Comparison of ENCODE assay signal across 19 mouse cellular contexts in the genomic region with DNA sequence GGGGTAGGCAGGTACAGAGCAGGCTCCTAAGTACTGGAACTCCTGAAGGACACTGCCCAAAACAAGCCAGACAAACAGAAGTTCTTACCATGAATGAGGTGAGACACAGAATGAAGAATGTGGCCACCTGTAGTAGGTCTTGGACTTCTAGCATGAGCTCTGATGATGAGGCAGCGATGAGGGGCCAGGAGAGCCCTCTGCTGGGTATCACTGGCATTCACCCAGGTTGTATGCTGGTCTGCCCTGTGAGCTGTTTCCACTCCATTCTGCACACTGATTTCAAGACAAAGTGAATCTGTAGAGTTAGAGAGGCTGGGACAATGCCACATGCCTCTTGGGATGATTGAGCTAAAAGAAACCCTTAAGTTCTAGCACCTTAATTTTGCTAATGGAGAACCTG.
DNase-seq lines count a peak whose midpoint lies in the region; ATAC-seq and TF ChIP-seq lines count a peak whose summit lies in the region.
"Had no signal": no experiment of that assay in that cellular context is flagged by ENCODE, and none has a peak within 500 bp of the region (broad histone marks: within the 10 kb centered on the region; RNA-seq: fewer than 3 reads in every experiment).

No protein-coding gene starts in this region.

- H3K27me3 ChIP-seq in kidney, postnatal 0 days (ENCODE audit: insufficient read depth, low read length) = no peaks in the 10 kb centered on the region
- no peaks in the 10 kb centered on the region for H3K27me3 ChIP-seq in midbrain, postnatal 0 days (ENCODE audit: insufficient read depth, low read length)
- H3K27me3 ChIP-seq in midbrain, embryonic 15.5 days (replicated peaks) = no peaks in the 10 kb centered on the region
- H3K27me3 ChIP-seq: heart, embryonic 15.5 days; lung, embryonic 15.5 days; neural tube, embryonic 12.5 days had no signal

- H3K4me1 ChIP-seq in kidney, postnatal 0 days (replicated peaks; ENCODE audit: insufficient read depth, low read length) = no peaks in the 10 kb centered on the region
- no peaks in the 10 kb centered on the region for H3K4me1 ChIP-seq in midbrain, postnatal 0 days (ENCODE audit: insufficient read depth, low read length)
- H3K4me1 ChIP-seq in midbrain, embryonic 15.5 days = peaks cover 5% of the 10 kb centered on the region
- H3K4me1 ChIP-seq: limb, embryonic 10.5 days; neural tube, embryonic 12.5 days had no signal

- H3K9ac ChIP-seq in kidney, postnatal 0 days (ENCODE audit: low read depth, low read length) = no peak overlapping the region
- no peak overlapping the region for H3K9ac ChIP-seq in midbrain, postnatal 0 days (replicated peaks; ENCODE audit: low read length, poor library complexity, severe bottlenecking)
- H3K9ac ChIP-seq in midbrain, embryonic 15.5 days = no peak overlapping the region
- H3K9ac ChIP-seq: heart, embryonic 15.5 days; lung, embryonic 15.5 days; neural tube, embryonic 12.5 days had no signal

- ATAC-seq in cerebellum, adult (ENCODE audit: insufficient number of reproducible peaks, low FRiP score, low TSS enrichment) = no peak
- ATAC-seq in kidney, postnatal 0 days (replicated peaks; ENCODE audit: low FRiP score, low read depth) = no peak
- ATAC-seq in midbrain, postnatal 0 days (ENCODE audit: low FRiP score) = no peak
- ATAC-seq in midbrain, embryonic 15.5 days (replicated peaks) = no peak
- ATAC-seq: forebrain, embryonic 14.5 days; inflammation-experienced regulatory T-cells, adult 6 months had no signal

- H3K4me3 ChIP-seq in kidney, postnatal 0 days (replicated peaks; ENCODE audit: low read depth, low read length) = no peak overlapping the region
- no peak overlapping the region for H3K4me3 ChIP-seq in midbrain, postnatal 0 days (ENCODE audit: low read depth, low read length)
- no peak overlapping the region for H3K4me3 ChIP-seq in midbrain, embryonic 15.5 days
- H3K4me3 ChIP-seq: heart, embryonic 15.5 days; limb, embryonic 10.5 days; lung, embryonic 15.5 days; neural tube, embryonic 12.5 days had no signal

- no peaks in the 10 kb centered on the region for H3K9me3 ChIP-seq in kidney, postnatal 0 days (replicated peaks; ENCODE audit: low read length)
- no peaks in the 10 kb centered on the region for H3K9me3 ChIP-seq in midbrain, postnatal 0 days (ENCODE audit: low read length)
- H3K9me3 ChIP-seq in midbrain, embryonic 15.5 days = no peaks in the 10 kb centered on the region
- H3K9me3 ChIP-seq: heart, embryonic 15.5 days; limb, embryonic 10.5 days; lung, embryonic 15.5 days; neural tube, embryonic 12.5 days had no signal

- no peak overlapping the region for H3K4me2 ChIP-seq in kidney, postnatal 0 days (ENCODE audit: low read length)
- no peak overlapping the region for H3K4me2 ChIP-seq in midbrain, postnatal 0 days (ENCODE audit: low read depth, low read length, poor library complexity, severe bottlenecking)
- H3K4me2 ChIP-seq in midbrain, embryonic 15.5 days = no peak overlapping the region
- H3K4me2 ChIP-seq: heart, embryonic 15.5 days; liver, embryonic 11.5 days; lung, embryonic 15.5 days; neural tube, embryonic 12.5 days had no signal

- 88% methylated on average over 1 of the region's 1 CpGs for whole genome bisulfite sequencing in kidney, postnatal 0 days
- WGBS in midbrain, postnatal 0 days = 88% methylated on average over 1 of the region's 1 CpGs
- WGBS in midbrain, embryonic 15.5 days = 77% methylated on average over 1 of the region's 1 CpGs

- peak; percentile 60 for TF ChIP-seq CTCF in kidney, postnatal 0 days (IDR thresholded peaks at IDR 0.05; ENCODE audit: low read depth)
- TF ChIP-seq CTCF in midbrain, postnatal 0 days (IDR thresholded peaks at IDR 0.05) = peak; percentile 42
- peak; percentile 29; the same call in 1 of the 2 replicates for TF ChIP-seq CTCF in brain, embryonic 14.5 days (IDR thresholded peaks at IDR 0.05; ENCODE audit: borderline replicate concordance, extremely low read depth, insufficient read depth, insufficient read length)

- peak; percentile 62 to 69 for DNase-seq in cerebellum, postnatal 10 days
- no peak for DNase-seq in kidney, postnatal 0 days (ENCODE audit: low spot score)
- DNase-seq in kidney, adult 9 months = no peak
- DNase-seq in midbrain, postnatal 0 days (ENCODE audit: low spot score) = peak; percentile 41
- no peak for DNase-seq in brain, embryonic 14.5 days (ENCODE audit: low read depth)
- DNase-seq in urinary bladder, postnatal 36 days (ENCODE audit: low spot score in 2 of 2) = no peak
- DNase-seq: adrenal gland, adult 2 months; gastrocnemius, postnatal 25 days; lung, postnatal 4 days; spleen, adult 18-20 months had no signal

- no peaks in the 10 kb centered on the region for H3K36me3 ChIP-seq in kidney, postnatal 0 days (ENCODE audit: insufficient read depth, low read length)
- no peaks in the 10 kb centered on the region for H3K36me3 ChIP-seq in midbrain, postnatal 0 days (ENCODE audit: insufficient read depth, low read length)
- no peaks in the 10 kb centered on the region for H3K36me3 ChIP-seq in midbrain, embryonic 15.5 days (replicated peaks)
- H3K36me3 ChIP-seq: heart, embryonic 15.5 days; limb, embryonic 10.5 days; lung, embryonic 15.5 days; neural tube, embryonic 12.5 days had no signal

- TF ChIP-seq POLR2A in brain, embryonic 14.5 days (IDR thresholded peaks at IDR 0.05; ENCODE audit: borderline replicate concordance, extremely low read depth, insufficient read depth, insufficient read length, poor library complexity, severe bottlenecking) = no peak

- H3K27ac ChIP-seq in kidney, postnatal 0 days = no peak overlapping the region
- no peak overlapping the region for H3K27ac ChIP-seq in midbrain, postnatal 0 days (ENCODE audit: low read depth, low read length)
- no peak overlapping the region for H3K27ac ChIP-seq in midbrain, embryonic 15.5 days
- H3K27ac ChIP-seq: heart, embryonic 15.5 days; limb, embryonic 10.5 days; lung, embryonic 15.5 days; neural tube, embryonic 12.5 days had no signal

Comparison
In these comparisons a context has a peak if more than half of its experiments do, and no peak if none do; other contexts are left out.
1. DNase-seq: peak in cerebellum, postnatal 10 days (2 of 2) and midbrain, postnatal 0 days (single experiment); none in kidney, postnatal 0 days (single experiment), kidney, adult 9 months (single experiment), brain, embryonic 14.5 days (single experiment) and urinary bladder, postnatal 36 days (0 of 2).
2. Peak in every context shown above with its lines, with median percentiles within 50 percentile points of each other: CTCF ChIP-seq.